9 mouse cellular contexts compared by ENCODE assay signal in the genomic region with DNA sequence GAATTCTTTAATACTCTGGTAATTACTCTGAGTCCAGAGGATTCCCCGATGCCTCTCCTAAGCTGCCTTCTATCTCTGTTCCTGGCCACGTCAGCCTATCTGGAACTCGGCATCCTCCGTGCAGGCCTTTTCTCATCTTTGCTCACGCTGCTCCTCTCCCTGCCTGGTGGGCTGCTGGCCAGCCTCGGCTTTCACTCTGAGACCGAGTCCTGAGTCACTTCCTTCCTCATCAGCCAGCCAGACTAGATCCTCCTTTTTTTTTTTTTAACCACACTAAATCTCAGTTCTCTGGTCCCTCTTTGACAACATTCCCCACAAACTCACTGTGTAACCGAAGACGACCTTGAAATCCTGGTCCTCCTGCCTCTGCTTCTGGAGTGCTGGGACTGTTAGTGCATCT. TPM values are rescaled to one million over a fixed set of nuclear protein-coding genes. Genes with fewer than 3 reads are reported as not detected.
DNase-seq lines count a peak whose midpoint lies in the region; ATAC-seq and TF ChIP-seq lines count a peak whose summit lies in the region.
"Had no signal": no experiment of that assay in that cellular context is flagged by ENCODE, and none has a peak within 500 bp of the region (broad histone marks: within the 10 kb centered on the region; RNA-seq: fewer than 3 reads in every experiment).

No protein-coding gene starts in this region.

- no peak for ATAC-seq in lung, embryonic 14.5 days (ENCODE audit: insufficient read depth)
- no peak for ATAC-seq in embryonic facial prominence, embryonic 14.5 days (ENCODE audit: low read depth)

- 57% methylated on average over 9 of the region's 9 CpGs for WGBS in lung, embryonic 14.5 days
- WGBS in embryonic facial prominence, embryonic 14.5 days: 64% methylated on average over 9 of the region's 9 CpGs
- 68% methylated on average over 9 of the region's 9 CpGs for WGBS in thymus, adult 2 months

- TF ChIP-seq POLR2A in thymus, adult 2 months (IDR thresholded peaks at IDR 0.05; ENCODE audit: control insufficient read depth, extremely low read depth, insufficient read depth, low read length, poor library complexity): no peak

- H3K4me3 ChIP-seq in lung, embryonic 14.5 days (ENCODE audit: low read depth, low read length): no peak overlapping the region
- no peak overlapping the region for H3K4me3 ChIP-seq in embryonic facial prominence, embryonic 14.5 days (ENCODE audit: low read depth, low read length)
- H3K4me3 ChIP-seq in thymus, adult 2 months (ENCODE audit: control insufficient read depth, insufficient read depth, low read length): no peak overlapping the region
- H3K4me3 ChIP-seq: left cerebral cortex, adult 2 months had no signal

- H3K27me3 ChIP-seq in lung, embryonic 14.5 days (ENCODE audit: insufficient read depth, low read length): no peaks in the 10 kb centered on the region
- H3K27me3 ChIP-seq in embryonic facial prominence, embryonic 14.5 days (replicated peaks; ENCODE audit: control insufficient read depth, insufficient read depth, low read length): no peaks in the 10 kb centered on the region
- no peaks in the 10 kb centered on the region for H3K27me3 ChIP-seq in thymus, adult 2 months (ENCODE audit: control insufficient read depth, insufficient read depth, low read length)

- DNase-seq in lung, embryonic 14.5 days: peak; percentile 49
- DNase-seq in lung, postnatal 14 days: no peak
- DNase-seq in embryonic facial prominence, embryonic 14.5 days (ENCODE audit: low spot score): peak; percentile 62
- DNase-seq in heart, postnatal 25 days (ENCODE audit: low spot score): peak; percentile 51
- peak; percentile 68 to 70 for DNase-seq in right cerebral cortex, postnatal 10 days (ENCODE audit: low spot score in 2 of 2)
- DNase-seq in retina, postnatal 1 day: no peak
- no peak for DNase-seq in frontal cortex, postnatal 14 days (ENCODE audit: low spot score in 2 of 2)
- DNase-seq in thymus, adult 2 months: no peak

- peak overlapping the region; percentile 20; the same call in 1 of the 2 replicates for H3K27ac ChIP-seq in lung, embryonic 14.5 days (ENCODE audit: low read depth)
- 0 out of 2 replicates have a peak overlapping the region, but pooled peaks have one; percentile 33 for H3K27ac ChIP-seq in embryonic facial prominence, embryonic 14.5 days (replicated peaks; ENCODE audit: low read depth, low read length)
- no peak overlapping the region for H3K27ac ChIP-seq in thymus, adult 2 months (ENCODE audit: control insufficient read depth, insufficient read depth, low read length)
- H3K27ac ChIP-seq: left cerebral cortex, adult 2 months had no signal

- no peaks in the 10 kb centered on the region for H3K9me3 ChIP-seq in lung, embryonic 14.5 days (ENCODE audit: low read depth, low read length)
- H3K9me3 ChIP-seq in embryonic facial prominence, embryonic 14.5 days (ENCODE audit: control insufficient read depth, low read length): no peaks in the 10 kb centered on the region

- intact Hi-C loops in heart, postnatal 25 days (cut with DNase I): no loop called here

- no peak for TF ChIP-seq CTCF in lung, embryonic 14.5 days (IDR thresholded peaks at IDR 0.05; ENCODE audit: low read depth)
- no peak for TF ChIP-seq CTCF in thymus, adult 2 months (IDR thresholded peaks at IDR 0.05; ENCODE audit: borderline replicate concordance, control insufficient read depth, extremely low read depth, insufficient read depth, low read length, poor library complexity)

- peaks cover 5% of the 10 kb centered on the region for H3K4me1 ChIP-seq in lung, embryonic 14.5 days (ENCODE audit: insufficient read depth)
- H3K4me1 ChIP-seq in embryonic facial prominence, embryonic 14.5 days (ENCODE audit: control insufficient read depth, insufficient read depth, low read length): peaks cover 7% of the 10 kb centered on the region
- H3K4me1 ChIP-seq in thymus, adult 2 months (replicated peaks; ENCODE audit: control insufficient read depth, insufficient read depth, low read length): peaks cover 20% of the 10 kb centered on the region

- H3K36me3 ChIP-seq in lung, embryonic 14.5 days (ENCODE audit: insufficient read depth): peaks cover 25% of the 10 kb centered on the region; the same call in 1 of the 2 replicates
- no peaks in the 10 kb centered on the region; the same call in 1 of the 2 replicates for H3K36me3 ChIP-seq in embryonic facial prominence, embryonic 14.5 days (ENCODE audit: control insufficient read depth, insufficient read depth, low read length)
- peaks cover 46% of the 10 kb centered on the region for H3K36me3 ChIP-seq in thymus, adult 2 months (ENCODE audit: control insufficient read depth, insufficient read depth, low read length)

- no peak overlapping the region for H3K4me2 ChIP-seq in lung, embryonic 14.5 days
- H3K4me2 ChIP-seq in embryonic facial prominence, embryonic 14.5 days (ENCODE audit: low read depth, low read length): no peak overlapping the region

- no peak overlapping the region for H3K9ac ChIP-seq in lung, embryonic 14.5 days
- H3K9ac ChIP-seq in embryonic facial prominence, embryonic 14.5 days (ENCODE audit: low read depth, low read length): 0 out of 2 replicates have a peak overlapping the region, but pooled peaks have one; percentile 34

RNA-seq across cellular contexts. Expression of a gene that starts 13.2 kb away (rescaled TPM):
- polyA plus RNA-seq in lung, embryonic 14.5 days (2014; fragmentation: Nextera tagmentation; extraction: Ambion mirVana): 5.5 and 6.5 TPM in 2 replicates
- polyA plus RNA-seq in embryonic facial prominence, embryonic 14.5 days (2014; fragmentation: Nextera tagmentation; extraction: Ambion mirVana): 7.9 and 10.1 TPM in 2 replicates
- 1 to 10 TPM; 1.9 to 4.3 TPM for total RNA-seq in heart, postnatal 25 days (2021)
- polyA plus RNA-seq in thymus, adult 2 months (2012; rRNA removed): 164 and 208 TPM in 2 replicates

RNA-seq across cellular contexts. Expression of a gene that starts 20.8 kb away (rescaled TPM):
- polyA plus RNA-seq in lung, embryonic 14.5 days (2014; fragmentation: Nextera tagmentation; extraction: Ambion mirVana): 4.4 and 5.4 TPM in 2 replicates
- polyA plus RNA-seq in embryonic facial prominence, embryonic 14.5 days (2014; fragmentation: Nextera tagmentation; extraction: Ambion mirVana): 8.1 and 11.3 TPM in 2 replicates
- total RNA-seq in heart, postnatal 25 days (2021): 10 to 100 TPM in 1 of 2 experiments, 1 to 10 TPM in 1; 8.7 to 11.8 TPM
- polyA plus RNA-seq in thymus, adult 2 months (2012; rRNA removed): 4.1 and 4.4 TPM in 2 replicates

RNA-seq across cellular contexts. Expression of a gene that starts 42.1 kb away (rescaled TPM):
- 469 and 477 TPM in 2 replicates for polyA plus RNA-seq in lung, embryonic 14.5 days (2014; fragmentation: Nextera tagmentation; extraction: Ambion mirVana)
- 404 and 407 TPM in 2 replicates for polyA plus RNA-seq in embryonic facial prominence, embryonic 14.5 days (2014; fragmentation: Nextera tagmentation; extraction: Ambion mirVana)
- total RNA-seq in heart, postnatal 25 days (2021): 10 to 100 TPM; 46.9 to 70.1 TPM
- polyA plus RNA-seq in thymus, adult 2 months (2012; rRNA removed): 312 and 357 TPM in 2 replicates

Comparison
In these comparisons a context has a peak if more than half of its experiments do, and no peak if none do; other contexts are left out.
1. DNase-seq: peak in lung, embryonic 14.5 days (single experiment), embryonic facial prominence, embryonic 14.5 days (single experiment), heart, postnatal 25 days (single experiment) and right cerebral cortex, postnatal 10 days (2 of 2); none in lung, postnatal 14 days (single experiment), retina, postnatal 1 day (single experiment), frontal cortex, postnatal 14 days (0 of 2) and thymus, adult 2 months (single experiment).
2. RNA of a gene that starts 13.2 kb away (polyA plus RNA-seq): 164 to 208 TPM in thymus, adult 2 months; 7.9 to 10.1 TPM in embryonic facial prominence, embryonic 14.5 days and 5.5 to 6.5 TPM in lung, embryonic 14.5 days; every median in the first group is over 10 times any median in the second.